ENCODE assay signal across 10 mouse cellular contexts in the genomic region with DNA sequence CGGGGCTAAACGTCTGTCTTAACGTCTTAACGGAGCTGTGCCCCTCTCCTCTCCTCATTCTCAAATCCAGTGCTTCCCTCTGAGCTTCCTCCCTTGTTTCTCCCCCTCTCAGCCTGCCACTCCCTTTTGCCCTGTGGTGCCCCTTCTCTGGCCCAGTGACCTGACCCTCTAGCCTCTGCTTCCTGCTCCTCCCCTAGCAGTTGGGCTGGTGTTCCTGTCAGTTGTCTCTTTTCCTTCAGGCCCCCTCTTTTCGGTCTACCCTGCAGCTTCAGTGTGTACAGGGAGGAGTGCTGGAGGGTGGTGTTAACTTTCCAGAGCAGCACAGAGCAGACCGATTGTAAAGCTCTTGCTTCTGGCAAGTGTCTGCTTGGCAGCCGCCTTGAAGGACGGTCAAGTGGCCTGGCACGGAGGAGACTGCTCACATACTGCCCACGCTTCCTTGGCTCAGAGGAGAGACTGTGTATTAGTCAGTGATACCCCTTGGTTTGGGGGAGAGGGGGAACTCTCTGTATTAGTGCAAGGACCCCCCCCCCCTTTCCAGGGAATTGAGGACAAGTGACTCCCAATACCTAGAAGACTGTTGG. TPM values are rescaled to one million over a fixed set of nuclear protein-coding genes. Genes with fewer than 3 reads are reported as not detected.
DNase-seq lines count a peak whose midpoint lies in the region; ATAC-seq and TF ChIP-seq lines count a peak whose summit lies in the region.
"Had no signal": no experiment of that assay in that cellular context is flagged by ENCODE, and none has a peak within 500 bp of the region (broad histone marks: within the 10 kb centered on the region; RNA-seq: fewer than 3 reads in every experiment).

No protein-coding gene starts in this region.

- no peak overlapping the region for H3K27ac ChIP-seq in hindbrain, embryonic 15.5 days (replicated peaks)
- no peak overlapping the region for H3K27ac ChIP-seq in hindbrain, embryonic 10.5 days
- no peak overlapping the region for H3K27ac ChIP-seq in midbrain, postnatal 0 days (ENCODE audit: low read depth, low read length)
- no peak overlapping the region for H3K27ac ChIP-seq in midbrain, embryonic 15.5 days
- 0 out of 2 replicates have a peak overlapping the region, but pooled peaks have one; percentile 36 for H3K27ac ChIP-seq in heart, embryonic 13.5 days (replicated peaks)
- no peak overlapping the region for H3K27ac ChIP-seq in neural tube, embryonic 15.5 days (replicated peaks)
- H3K27ac ChIP-seq: layer of hippocampus, adult 2 months had no signal

- H3K9ac ChIP-seq in hindbrain, embryonic 15.5 days = no peak overlapping the region
- no peak overlapping the region for H3K9ac ChIP-seq in midbrain, postnatal 0 days (replicated peaks; ENCODE audit: low read length, poor library complexity, severe bottlenecking)
- no peak overlapping the region for H3K9ac ChIP-seq in midbrain, embryonic 15.5 days
- H3K9ac ChIP-seq in heart, embryonic 13.5 days = no peak overlapping the region
- no peak overlapping the region for H3K9ac ChIP-seq in neural tube, embryonic 15.5 days (replicated peaks)
- H3K9ac ChIP-seq: lung, embryonic 14.5 days had no signal

- H3K9me3 ChIP-seq in hindbrain, embryonic 15.5 days = no peaks in the 10 kb centered on the region
- no peaks in the 10 kb centered on the region for H3K9me3 ChIP-seq in hindbrain, embryonic 10.5 days
- H3K9me3 ChIP-seq in midbrain, postnatal 0 days (ENCODE audit: low read length) = no peaks in the 10 kb centered on the region
- H3K9me3 ChIP-seq in midbrain, embryonic 15.5 days = no peaks in the 10 kb centered on the region
- no peaks in the 10 kb centered on the region for H3K9me3 ChIP-seq in heart, embryonic 13.5 days
- no peaks in the 10 kb centered on the region for H3K9me3 ChIP-seq in neural tube, embryonic 15.5 days (replicated peaks)

- no peak overlapping the region for H3K4me2 ChIP-seq in hindbrain, embryonic 15.5 days
- H3K4me2 ChIP-seq in midbrain, postnatal 0 days (ENCODE audit: low read depth, low read length, poor library complexity, severe bottlenecking) = no peak overlapping the region
- no peak overlapping the region for H3K4me2 ChIP-seq in midbrain, embryonic 15.5 days
- H3K4me2 ChIP-seq in heart, embryonic 13.5 days = no peak overlapping the region
- no peak overlapping the region for H3K4me2 ChIP-seq in neural tube, embryonic 15.5 days
- H3K4me2 ChIP-seq: lung, embryonic 14.5 days had no signal

- no peaks in the 10 kb centered on the region for H3K36me3 ChIP-seq in hindbrain, embryonic 15.5 days
- H3K36me3 ChIP-seq in hindbrain, embryonic 10.5 days = no peaks in the 10 kb centered on the region
- no peaks in the 10 kb centered on the region for H3K36me3 ChIP-seq in midbrain, postnatal 0 days (ENCODE audit: insufficient read depth, low read length)
- H3K36me3 ChIP-seq in midbrain, embryonic 15.5 days (replicated peaks) = no peaks in the 10 kb centered on the region
- H3K36me3 ChIP-seq in heart, embryonic 13.5 days = no peaks in the 10 kb centered on the region
- no peaks in the 10 kb centered on the region for H3K36me3 ChIP-seq in neural tube, embryonic 15.5 days

- no peaks in the 10 kb centered on the region for H3K27me3 ChIP-seq in hindbrain, embryonic 15.5 days
- H3K27me3 ChIP-seq in hindbrain, embryonic 10.5 days (ENCODE audit: insufficient read depth, poor library complexity, severe bottlenecking) = peaks cover 17% of the 10 kb centered on the region
- H3K27me3 ChIP-seq in midbrain, postnatal 0 days (ENCODE audit: insufficient read depth, low read length) = no peaks in the 10 kb centered on the region
- no peaks in the 10 kb centered on the region for H3K27me3 ChIP-seq in midbrain, embryonic 15.5 days (replicated peaks)
- H3K27me3 ChIP-seq in heart, embryonic 13.5 days (replicated peaks) = no peaks in the 10 kb centered on the region
- H3K27me3 ChIP-seq in neural tube, embryonic 15.5 days (replicated peaks) = no peaks in the 10 kb centered on the region

- DNase-seq in hindbrain, embryonic 10.5 days (ENCODE audit: low spot score) = no peak
- DNase-seq in midbrain, postnatal 0 days (ENCODE audit: low spot score) = peak; percentile 52
- peak; percentile 56 for DNase-seq in skeletal muscle tissue, adult 2 months (ENCODE audit: low read depth, low spot score)
- DNase-seq: lung, embryonic 14.5 days had no signal

- WGBS in hindbrain, embryonic 15.5 days = 62% methylated on average over 10 of the region's 10 CpGs
- WGBS in hindbrain, embryonic 10.5 days = 51% methylated on average over 10 of the region's 10 CpGs
- 74% methylated on average over 10 of the region's 10 CpGs for WGBS in midbrain, postnatal 0 days
- WGBS in midbrain, embryonic 15.5 days = 74% methylated on average over 10 of the region's 10 CpGs
- 40% methylated on average over 10 of the region's 10 CpGs for WGBS in heart, embryonic 13.5 days
- WGBS in neural tube, embryonic 15.5 days = 63% methylated on average over 10 of the region's 10 CpGs

- no peak for TF ChIP-seq CTCF in midbrain, postnatal 0 days (IDR thresholded peaks at IDR 0.05)

- ATAC-seq in hindbrain, embryonic 15.5 days (ENCODE audit: low FRiP score, low read depth) = peak; percentile 24; the same call in 1 of the 2 replicates
- ATAC-seq in midbrain, postnatal 0 days (ENCODE audit: low FRiP score) = no peak
- ATAC-seq in midbrain, embryonic 15.5 days (replicated peaks) = no peak
- no peak for ATAC-seq in heart, embryonic 13.5 days (ENCODE audit: extremely low read depth, insufficient number of reproducible peaks, low FRiP score, low TSS enrichment)
- ATAC-seq in neural tube, embryonic 15.5 days (ENCODE audit: low FRiP score) = no peak
- ATAC-seq: inflammation-experienced regulatory T-cells, adult 6 months had no signal

- no peak overlapping the region for H3K4me3 ChIP-seq in hindbrain, embryonic 15.5 days
- no peak overlapping the region for H3K4me3 ChIP-seq in hindbrain, embryonic 10.5 days
- H3K4me3 ChIP-seq in midbrain, postnatal 0 days (ENCODE audit: low read depth, low read length) = no peak overlapping the region
- no peak overlapping the region for H3K4me3 ChIP-seq in midbrain, embryonic 15.5 days
- no peak overlapping the region for H3K4me3 ChIP-seq in heart, embryonic 13.5 days
- no peak overlapping the region for H3K4me3 ChIP-seq in neural tube, embryonic 15.5 days (replicated peaks)
- H3K4me3 ChIP-seq: layer of hippocampus, adult 2 months had no signal

- peaks cover 18% of the 10 kb centered on the region for H3K4me1 ChIP-seq in hindbrain, embryonic 15.5 days (replicated peaks)
- H3K4me1 ChIP-seq in hindbrain, embryonic 10.5 days (replicated peaks) = peaks cover 56% of the 10 kb centered on the region
- peaks cover 4% of the 10 kb centered on the region for H3K4me1 ChIP-seq in midbrain, postnatal 0 days (ENCODE audit: insufficient read depth, low read length)
- peaks cover 8% of the 10 kb centered on the region; the same call in 1 of the 2 replicates for H3K4me1 ChIP-seq in midbrain, embryonic 15.5 days
- H3K4me1 ChIP-seq in heart, embryonic 13.5 days = peaks cover 26% of the 10 kb centered on the region
- H3K4me1 ChIP-seq in neural tube, embryonic 15.5 days = peaks cover 16% of the 10 kb centered on the region

RNA-seq across cellular contexts. Expression of gene Slc6a12, which starts 16.3 kb away (rescaled TPM):
- polyA plus RNA-seq in hindbrain, embryonic 15.5 days (2015; fragmentation: Nextera tagmentation; extraction: Ambion mirVana) = 1.3 and 2.4 TPM in 2 replicates
- polyA plus RNA-seq in hindbrain, embryonic 10.5 days (2016; fragmentation: Nextera tagmentation; extraction: Ambion mirVana) = not detected in 2 replicates
- 12.4 and 13.0 TPM in 2 replicates for total RNA-seq in midbrain, postnatal 0 days (2014; rRNA removed)
- 8.1 and 8.2 TPM in 2 replicates for polyA plus RNA-seq in midbrain, postnatal 0 days (2015; fragmentation: Nextera tagmentation; extraction: Ambion mirVana)
- 2.5 and 3.3 TPM in 2 replicates for polyA plus RNA-seq in midbrain, embryonic 15.5 days (2015; fragmentation: Nextera tagmentation; extraction: Ambion mirVana)
- 0.37 TPM in 1 of 2 replicates, not detected in the other for polyA plus RNA-seq in heart, embryonic 13.5 days (2015; fragmentation: Nextera tagmentation; extraction: Ambion mirVana)
- 0.43 and 0.70 TPM in 2 replicates for polyA plus RNA-seq in neural tube, embryonic 15.5 days (2015; fragmentation: Nextera tagmentation; extraction: Ambion mirVana)
- polyA plus RNA-seq: inflammation-experienced regulatory T-cells, adult 6 months; lung, embryonic 14.5 days had no signal

RNA-seq across cellular contexts. Expression of gene Slc6a13, which starts 26.6 kb away (rescaled TPM):
- polyA plus RNA-seq in hindbrain, embryonic 15.5 days (2015; fragmentation: Nextera tagmentation; extraction: Ambion mirVana) = 49.1 and 62.6 TPM in 2 replicates
- polyA plus RNA-seq in hindbrain, embryonic 10.5 days (2016; fragmentation: Nextera tagmentation; extraction: Ambion mirVana) = 1.4 and 1.7 TPM in 2 replicates
- total RNA-seq in midbrain, postnatal 0 days (2014; rRNA removed) = 53.1 and 59.4 TPM in 2 replicates
- polyA plus RNA-seq in midbrain, postnatal 0 days (2015; fragmentation: Nextera tagmentation; extraction: Ambion mirVana) = 61.7 and 65.3 TPM in 2 replicates
- 50.2 and 63.7 TPM in 2 replicates for polyA plus RNA-seq in midbrain, embryonic 15.5 days (2015; fragmentation: Nextera tagmentation; extraction: Ambion mirVana)
- 8.5 and 9.2 TPM in 2 replicates for polyA plus RNA-seq in heart, embryonic 13.5 days (2015; fragmentation: Nextera tagmentation; extraction: Ambion mirVana)
- polyA plus RNA-seq in neural tube, embryonic 15.5 days (2015; fragmentation: Nextera tagmentation; extraction: Ambion mirVana) = 34.4 and 41.0 TPM in 2 replicates
